9 mouse cellular contexts compared by ENCODE assay signal in genomic region chr11:117782705-117783034, GRCm38 (mm10). TPM values are rescaled to one million over a fixed set of nuclear protein-coding genes. Genes with fewer than 3 reads are reported as not detected.
DNase-seq lines count a peak whose midpoint lies in the region; ATAC-seq and TF ChIP-seq lines count a peak whose summit lies in the region.
"Had no signal": no experiment of that assay in that cellular context is flagged by ENCODE, and none has a peak within 500 bp of the region (broad histone marks: within the 10 kb centered on the region; RNA-seq: fewer than 3 reads in every experiment).

No protein-coding gene starts in this region.

- H3K27ac ChIP-seq in heart, embryonic 13.5 days (replicated peaks), result peak overlapping the region; percentile 97
- H3K27ac ChIP-seq in ES-Bruce4 (ENCODE audit: insufficient read depth, low read length), result no peak overlapping the region
- H3K27ac ChIP-seq in forebrain, postnatal 0 days (ENCODE audit: low read depth, low read length), result no peak overlapping the region
- peak overlapping the region; percentile 97 for H3K27ac ChIP-seq in liver, postnatal 0 days (ENCODE audit: low read depth)

- no peak for TF ChIP-seq CTCF in ES-Bruce4 (IDR thresholded peaks at IDR 0.05; ENCODE audit: low read depth, low read length)
- no peak for TF ChIP-seq CTCF in forebrain, postnatal 0 days (IDR thresholded peaks at IDR 0.05; ENCODE audit: low read depth)
- TF ChIP-seq CTCF in liver, postnatal 0 days (IDR thresholded peaks at IDR 0.05; ENCODE audit: low read depth), result no peak

- no peak for TF ChIP-seq POLR2A in ES-Bruce4 (IDR thresholded peaks at IDR 0.05; ENCODE audit: insufficient read depth, low read length)

- intact Hi-C loops in heart, postnatal 14 days (cut with DNase I), result no loop called here

- TF ChIP-seq EP300 in ES-Bruce4 (IDR thresholded peaks at IDR 0.05; ENCODE audit: insufficient read depth, low read depth, low read length), result no peak
- no peak for TF ChIP-seq EP300 in liver, postnatal 0 days (IDR thresholded peaks at IDR 0.05; ENCODE audit: low read depth)

- H3K9me3 ChIP-seq in heart, embryonic 13.5 days, result no peaks in the 10 kb centered on the region
- H3K9me3 ChIP-seq in ES-Bruce4 (replicated peaks; ENCODE audit: control insufficient read depth, insufficient read depth, low read length, poor library complexity, severe bottlenecking), result no peaks in the 10 kb centered on the region
- H3K9me3 ChIP-seq in forebrain, postnatal 0 days (ENCODE audit: low read length), result no peaks in the 10 kb centered on the region
- no peaks in the 10 kb centered on the region for H3K9me3 ChIP-seq in liver, postnatal 0 days (ENCODE audit: low read length)

- peaks cover 62% of the 10 kb centered on the region for H3K4me1 ChIP-seq in heart, embryonic 13.5 days
- peaks cover 4% of the 10 kb centered on the region for H3K4me1 ChIP-seq in ES-Bruce4 (ENCODE audit: control insufficient read depth, insufficient read depth, low read length)
- peaks cover 7% of the 10 kb centered on the region; the same call in 1 of the 2 replicates for H3K4me1 ChIP-seq in forebrain, postnatal 0 days (ENCODE audit: insufficient read depth)
- H3K4me1 ChIP-seq in liver, postnatal 0 days (ENCODE audit: insufficient read depth), result peaks cover 22% of the 10 kb centered on the region

- no peak for DNase-seq in heart, postnatal 14 days
- no peak for DNase-seq in forebrain, postnatal 0 days
- no peak for DNase-seq in liver, postnatal 0 days
- no peak for DNase-seq in right cerebral cortex, postnatal 36 days (ENCODE audit: low spot score in 2 of 2)

- ATAC-seq in heart, embryonic 13.5 days (ENCODE audit: extremely low read depth, insufficient number of reproducible peaks, low FRiP score, low TSS enrichment), result no peak
- no peak for ATAC-seq in forebrain, postnatal 0 days
- ATAC-seq in liver, postnatal 0 days, result no peak
- no peak for ATAC-seq in cerebellum, adult (ENCODE audit: insufficient number of reproducible peaks, low FRiP score, low TSS enrichment)
- ATAC-seq in erythroid progenitor cell, adult 5-6 weeks (replicated peaks; ENCODE audit: low FRiP score, poor library complexity, severe bottlenecking), result no peak

- peak overlapping the region; percentile 62 for H3K4me3 ChIP-seq in heart, embryonic 13.5 days
- H3K4me3 ChIP-seq in ES-Bruce4 (ENCODE audit: low read depth, low read length), result peak overlapping the region; percentile 66
- H3K4me3 ChIP-seq in forebrain, postnatal 0 days (ENCODE audit: low read depth, low read length), result peak overlapping the region; percentile 27
- peak overlapping the region; percentile 82 for H3K4me3 ChIP-seq in liver, postnatal 0 days (ENCODE audit: low read depth, low read length)

- peak overlapping the region; percentile 100 for H3K4me2 ChIP-seq in heart, embryonic 13.5 days
- H3K4me2 ChIP-seq in forebrain, postnatal 0 days (ENCODE audit: low read depth), result peak overlapping the region; percentile 57
- peak overlapping the region; percentile 97 for H3K4me2 ChIP-seq in liver, postnatal 0 days (ENCODE audit: low read depth, low read length)

- peaks cover 17% of the 10 kb centered on the region; the same call in 1 of the 2 replicates for H3K27me3 ChIP-seq in heart, embryonic 13.5 days (replicated peaks)
- H3K27me3 ChIP-seq in ES-Bruce4 (ENCODE audit: control insufficient read depth, insufficient read depth, low read length, poor library complexity, severe bottlenecking), result no peaks in the 10 kb centered on the region
- H3K27me3 ChIP-seq in forebrain, postnatal 0 days (ENCODE audit: insufficient read depth, low read length), result peaks cover 17% of the 10 kb centered on the region; the same call in 1 of the 2 replicates
- no peaks in the 10 kb centered on the region for H3K27me3 ChIP-seq in liver, postnatal 0 days (ENCODE audit: insufficient read depth, low read length)

- 44% methylated on average over 9 of the region's 9 CpGs for WGBS in heart, embryonic 13.5 days
- 45% methylated on average over 9 of the region's 9 CpGs for WGBS in forebrain, postnatal 0 days
- WGBS in liver, postnatal 0 days (ENCODE audit: insufficient replicate concordance), result 18% methylated on average over 9 of the region's 9 CpGs

- peak overlapping the region; percentile 89 for H3K9ac ChIP-seq in heart, embryonic 13.5 days
- H3K9ac ChIP-seq in ES-Bruce4 (ENCODE audit: low read depth, poor library complexity, severe bottlenecking), result peak overlapping the region; percentile 51
- peak overlapping the region; percentile 29; the same call in 1 of the 2 replicates for H3K9ac ChIP-seq in forebrain, postnatal 0 days
- H3K9ac ChIP-seq in liver, postnatal 0 days (replicated peaks), result peak overlapping the region; percentile 89

- H3K36me3 ChIP-seq in heart, embryonic 13.5 days, result peaks cover 5% of the 10 kb centered on the region
- H3K36me3 ChIP-seq in ES-Bruce4 (ENCODE audit: control insufficient read depth, insufficient read depth, low read length, poor library complexity, severe bottlenecking), result no peaks in the 10 kb centered on the region
- H3K36me3 ChIP-seq in forebrain, postnatal 0 days (ENCODE audit: insufficient read depth), result no peaks in the 10 kb centered on the region
- peaks cover 40% of the 10 kb centered on the region for H3K36me3 ChIP-seq in liver, postnatal 0 days (replicated peaks; ENCODE audit: insufficient read depth, low read length)

RNA-seq across cellular contexts. Expression of gene Tmc6, which starts 0.7 kb away (rescaled TPM):
- polyA plus RNA-seq in heart, embryonic 13.5 days (2015; fragmentation: Nextera tagmentation; extraction: Ambion mirVana), result 22.2 and 26.9 TPM in 2 replicates
- total RNA-seq in heart, postnatal 14 days (2021), result 10 to 100 TPM; 27.0 to 30.2 TPM
- 12.3 and 16.4 TPM in 2 replicates for polyA plus RNA-seq in ES-Bruce4 (2011; ENCODE audit: insufficient read depth, insufficient read length, low read depth, missing spikeins)
- total RNA-seq in forebrain, postnatal 0 days (2014; rRNA removed), result 2.9 and 4.1 TPM in 2 replicates
- 2.3 and 3.2 TPM in 2 replicates for polyA plus RNA-seq in forebrain, postnatal 0 days (2015; fragmentation: Nextera tagmentation; extraction: Ambion mirVana)
- 19.0 and 20.2 TPM in 2 replicates for polyA plus RNA-seq in liver, postnatal 0 days (2015; fragmentation: Nextera tagmentation; extraction: Ambion mirVana)
- total RNA-seq in erythroid progenitor cell, adult 5-6 weeks (2015; ENCODE audit: low replicate concordance), result 478 and 628 TPM in 2 replicates
- total RNA-seq in erythroid progenitor cell, adult 5-6 weeks (2017; ENCODE audit: low replicate concordance), result 151 and 353 TPM in 2 replicates

RNA-seq across cellular contexts. Expression of gene Tmc8, which starts 0.8 kb away (rescaled TPM):
- polyA plus RNA-seq in heart, embryonic 13.5 days (2015; fragmentation: Nextera tagmentation; extraction: Ambion mirVana), result 2.5 and 3.0 TPM in 2 replicates
- 1 to 10 TPM; 5.0 to 7.3 TPM for total RNA-seq in heart, postnatal 14 days (2021)
- 3.1 and 5.3 TPM in 2 replicates for polyA plus RNA-seq in ES-Bruce4 (2011; ENCODE audit: insufficient read depth, insufficient read length, low read depth, missing spikeins)
- total RNA-seq in forebrain, postnatal 0 days (2014; rRNA removed), result 2.1 and 6.2 TPM in 2 replicates
- 0.44 and 0.59 TPM in 2 replicates for polyA plus RNA-seq in forebrain, postnatal 0 days (2015; fragmentation: Nextera tagmentation; extraction: Ambion mirVana)
- polyA plus RNA-seq in liver, postnatal 0 days (2015; fragmentation: Nextera tagmentation; extraction: Ambion mirVana), result 6.3 and 6.8 TPM in 2 replicates
- total RNA-seq in erythroid progenitor cell, adult 5-6 weeks (2015; ENCODE audit: low replicate concordance), result 107 and 113 TPM in 2 replicates
- total RNA-seq in erythroid progenitor cell, adult 5-6 weeks (2017; ENCODE audit: low replicate concordance), result 60.6 and 72.4 TPM in 2 replicates

RNA-seq across cellular contexts. Expression of gene 6030468B19Rik, which starts 14.8 kb away (rescaled TPM):
- 1.3 and 2.3 TPM in 2 replicates for polyA plus RNA-seq in heart, embryonic 13.5 days (2015; fragmentation: Nextera tagmentation; extraction: Ambion mirVana)
- total RNA-seq in heart, postnatal 14 days (2021), result not detected
- not detected in 2 replicates for polyA plus RNA-seq in ES-Bruce4 (2011; ENCODE audit: insufficient read depth, insufficient read length, low read depth, missing spikeins)
- total RNA-seq in forebrain, postnatal 0 days (2014; rRNA removed), result not detected in 2 replicates
- not detected in 2 replicates for polyA plus RNA-seq in forebrain, postnatal 0 days (2015; fragmentation: Nextera tagmentation; extraction: Ambion mirVana)
- polyA plus RNA-seq in liver, postnatal 0 days (2015; fragmentation: Nextera tagmentation; extraction: Ambion mirVana), result 32.7 and 33.8 TPM in 2 replicates
- 82.6 and 84.3 TPM in 2 replicates for total RNA-seq in erythroid progenitor cell, adult 5-6 weeks (2015; ENCODE audit: low replicate concordance)
- 23.8 and 25.8 TPM in 2 replicates for total RNA-seq in erythroid progenitor cell, adult 5-6 weeks (2017; ENCODE audit: low replicate concordance)

RNA-seq across cellular contexts. Expression of gene Gm20708, which starts 26.8 kb away (rescaled TPM):
- polyA plus RNA-seq in heart, embryonic 13.5 days (2015; fragmentation: Nextera tagmentation; extraction: Ambion mirVana), result 0.78 and 1.3 TPM in 2 replicates
- total RNA-seq in heart, postnatal 14 days (2021), result 1 to 10 TPM in 1 of 2 experiments, under 1 TPM in 1; 0.98 to 2.3 TPM
- polyA plus RNA-seq in ES-Bruce4 (2011; ENCODE audit: insufficient read depth, insufficient read length, low read depth, missing spikeins), result 1.4 and 2.1 TPM in 2 replicates
- total RNA-seq in forebrain, postnatal 0 days (2014; rRNA removed), result 1.5 and 2.0 TPM in 2 replicates
- polyA plus RNA-seq in forebrain, postnatal 0 days (2015; fragmentation: Nextera tagmentation; extraction: Ambion mirVana), result 0.52 and 1.1 TPM in 2 replicates
- 0.33 and 0.48 TPM in 2 replicates for polyA plus RNA-seq in liver, postnatal 0 days (2015; fragmentation: Nextera tagmentation; extraction: Ambion mirVana)
- total RNA-seq in erythroid progenitor cell, adult 5-6 weeks (2015; ENCODE audit: low replicate concordance), result 72.1 and 80.7 TPM in 2 replicates
- 3.4 and 18.5 TPM in 2 replicates for total RNA-seq in erythroid progenitor cell, adult 5-6 weeks (2017; ENCODE audit: low replicate concordance)
- polyA plus RNA-seq: large intestine, adult 2 months had no signal

RNA-seq across cellular contexts. Expression of gene Syngr2, which starts 26.8 kb away (rescaled TPM):
- 74.8 and 75.6 TPM in 2 replicates for polyA plus RNA-seq in heart, embryonic 13.5 days (2015; fragmentation: Nextera tagmentation; extraction: Ambion mirVana)
- 100 to 1,000 TPM; 108 to 109 TPM for total RNA-seq in heart, postnatal 14 days (2021)
- polyA plus RNA-seq in ES-Bruce4 (2011; ENCODE audit: insufficient read depth, insufficient read length, low read depth, missing spikeins), result 49.1 and 51.9 TPM in 2 replicates
- total RNA-seq in forebrain, postnatal 0 days (2014; rRNA removed), result 11.8 and 16.9 TPM in 2 replicates
- 14.4 and 15.7 TPM in 2 replicates for polyA plus RNA-seq in forebrain, postnatal 0 days (2015; fragmentation: Nextera tagmentation; extraction: Ambion mirVana)
- polyA plus RNA-seq in liver, postnatal 0 days (2015; fragmentation: Nextera tagmentation; extraction: Ambion mirVana), result 60.6 and 62.2 TPM in 2 replicates
- 65.4 and 86.5 TPM in 2 replicates for total RNA-seq in erythroid progenitor cell, adult 5-6 weeks (2015; ENCODE audit: low replicate concordance)
- 35.0 and 41.8 TPM in 2 replicates for total RNA-seq in erythroid progenitor cell, adult 5-6 weeks (2017; ENCODE audit: low replicate concordance)

Comparison
In these comparisons a context has a peak if more than half of its experiments do, and no peak if none do; other contexts are left out.
1. H3K27ac ChIP-seq: peak in heart, embryonic 13.5 days (single experiment) and liver, postnatal 0 days (single experiment); none in ES-Bruce4 (single experiment) and forebrain, postnatal 0 days (single experiment).
2. H3K4me3 ChIP-seq: peak in every context shown above with its lines; median percentile 82 in liver, postnatal 0 days; 66 in ES-Bruce4; 62 in heart, embryonic 13.5 days; 27 in forebrain, postnatal 0 days.
3. H3K9ac ChIP-seq: peak in every context shown above with its lines; median percentile 89 in heart, embryonic 13.5 days; 89 in liver, postnatal 0 days; 51 in ES-Bruce4; 29 in forebrain, postnatal 0 days.
4. RNA of gene 6030468B19Rik, which starts 14.8 kb away (polyA plus RNA-seq): 32.7 to 33.8 TPM in liver, postnatal 0 days; 1.3 to 2.3 TPM in heart, embryonic 13.5 days, not detected in ES-Bruce4 and not detected in forebrain, postnatal 0 days; every median in the first group is over 10 times any median in the second.
5. Peak in every context shown above with its lines, with median percentiles within 50 percentile points of each other: H3K4me2 ChIP-seq.